Mouse (Mus musculus): ENCODE data around the gene Pla2g1b. TPM values are rescaled to one million over a fixed set of nuclear protein-coding genes. Genes with fewer than 3 reads are reported as not detected.

Gene Pla2g1b
- polyA plus RNA-seq, 1 experiment from 2014 or later, result 489 TPM

- TF ChIP-seq EP300 (optimal IDR thresholded peaks at IDR 0.05), result no peak
- peak; percentile 67 for TF ChIP-seq CTCF (IDR thresholded peaks at IDR 0.05; ENCODE audit: low read depth)
- DNase-seq (ENCODE audit: low spot score) (no peak), ATAC-seq (ENCODE audit: low FRiP score, low TSS enrichment) (no peak)
- peak overlapping the region; percentile 82; the same call in 1 of the 2 replicates for H3K9ac ChIP-seq (ENCODE audit: low read length)
- H3K9me3 ChIP-seq (ENCODE audit: control insufficient read depth, low read length), result no peaks in the 10 kb centered on the region
- H3K4me3 ChIP-seq (ENCODE audit: low read depth, low read length), result peak overlapping the region; percentile 75
- peak overlapping the region; percentile 98 for H3K4me2 ChIP-seq (replicated peaks; ENCODE audit: low read depth)
- WGBS, result 20% methylated on average over 14 of the region's 14 CpGs
- no peaks in the 10 kb centered on the region for H3K27me3 ChIP-seq (ENCODE audit: control insufficient read depth, insufficient read depth, low read length)
- H3K36me3 ChIP-seq (ENCODE audit: control insufficient read depth, insufficient read depth, low read length), result no peaks in the 10 kb centered on the region
- H3K4me1 ChIP-seq (replicated peaks; ENCODE audit: control insufficient read depth, insufficient read depth), result peaks cover 3% of the 10 kb centered on the region; the same call in 1 of the 2 replicates
- no peak overlapping the region for H3K27ac ChIP-seq (replicated peaks)
Measured at GRCm38 (mm10) chr5:115431061-115431897, 34.8 kb upstream of the Pla2g1b start.

- Histone ChIP-seq H3K27me3 (ENCODE audit: control insufficient read depth, insufficient read depth, low read length) (no peaks in the 10 kb centered on the region), H3K4me2 (replicated peaks; ENCODE audit: low read depth) (no peak overlapping the region), H3K36me3 (ENCODE audit: control insufficient read depth, insufficient read depth, low read length) (no peaks in the 10 kb centered on the region), H3K4me3 (ENCODE audit: low read depth, low read length) (no peak overlapping the region), H3K27ac (replicated peaks) (no peak overlapping the region), H3K9me3 (ENCODE audit: control insufficient read depth, low read length) (no peaks in the 10 kb centered on the region), H3K9ac (ENCODE audit: low read length) (no peak overlapping the region), H3K4me1 (replicated peaks; ENCODE audit: control insufficient read depth, insufficient read depth) (peaks cover 5% of the 10 kb centered on the region; the same call in 1 of the 2 replicates)
- DNase-seq (ENCODE audit: low spot score), result no peak
- 40% methylated on average over 7 of the region's 7 CpGs for WGBS
- TF ChIP-seq CTCF (IDR thresholded peaks at IDR 0.05; ENCODE audit: low read depth) (no peak), EP300 (optimal IDR thresholded peaks at IDR 0.05) (no peak)
- no peak for ATAC-seq (ENCODE audit: low FRiP score, low TSS enrichment)
Measured at GRCm38 (mm10) chr5:115431898-115432259, 34.2 kb upstream of the Pla2g1b start.

- H3K36me3 ChIP-seq (ENCODE audit: control insufficient read depth, insufficient read depth, low read length), result no peaks in the 10 kb centered on the region
Measured at GRCm38 (mm10) chr5:115432395-115432794, 33.7 kb upstream of the Pla2g1b start.

GRCm38 (mm10) chr5:115433191-115433590 is 32.9 kb upstream of the Pla2g1b start:
- H3K4me1 ChIP-seq (replicated peaks; ENCODE audit: control insufficient read depth, insufficient read depth), result peaks cover 6% of the 10 kb centered on the region; the same call in 1 of the 2 replicates
- DNase-seq (ENCODE audit: low spot score) (no peak), ATAC-seq (ENCODE audit: low FRiP score, low TSS enrichment) (no peak)
- H3K9ac ChIP-seq (ENCODE audit: low read length), result no peak overlapping the region
- H3K9me3 ChIP-seq (ENCODE audit: control insufficient read depth, low read length), result no peaks in the 10 kb centered on the region
- 78% methylated on average over 8 of the region's 8 CpGs for WGBS
- TF ChIP-seq CTCF (IDR thresholded peaks at IDR 0.05; ENCODE audit: low read depth), result no peak
- TF ChIP-seq EP300 (optimal IDR thresholded peaks at IDR 0.05), result no peak
- no peaks in the 10 kb centered on the region for H3K36me3 ChIP-seq (ENCODE audit: control insufficient read depth, insufficient read depth, low read length)
- H3K4me3 ChIP-seq (ENCODE audit: low read depth, low read length), result no peak overlapping the region
- no peak overlapping the region for H3K27ac ChIP-seq (replicated peaks)
- no peaks in the 10 kb centered on the region for H3K27me3 ChIP-seq (ENCODE audit: control insufficient read depth, insufficient read depth, low read length)
- H3K4me2 ChIP-seq (replicated peaks; ENCODE audit: low read depth), result no peak overlapping the region

More at GRCm38 (mm10) chr5:115432395-115432794, 33.7 kb upstream of the Pla2g1b start:
- no peak overlapping the region for H3K27ac ChIP-seq (replicated peaks)
- H3K27me3 ChIP-seq (ENCODE audit: control insufficient read depth, insufficient read depth, low read length), result no peaks in the 10 kb centered on the region
- H3K9ac ChIP-seq (ENCODE audit: low read length), result no peak overlapping the region
- TF ChIP-seq EP300 (optimal IDR thresholded peaks at IDR 0.05) (no peak), CTCF (IDR thresholded peaks at IDR 0.05; ENCODE audit: low read depth) (no peak)
- 68% methylated on average over 11 of the region's 11 CpGs for WGBS
- H3K4me3 ChIP-seq (ENCODE audit: low read depth, low read length), result no peak overlapping the region
- peaks cover 6% of the 10 kb centered on the region; the same call in 1 of the 2 replicates for H3K4me1 ChIP-seq (replicated peaks; ENCODE audit: control insufficient read depth, insufficient read depth)
- DNase-seq (ENCODE audit: low spot score) (no peak), ATAC-seq (ENCODE audit: low FRiP score, low TSS enrichment) (no peak)
- H3K9me3 ChIP-seq (ENCODE audit: control insufficient read depth, low read length), result no peaks in the 10 kb centered on the region
- no peak overlapping the region for H3K4me2 ChIP-seq (replicated peaks; ENCODE audit: low read depth)

- DNase-seq (ENCODE audit: low spot score) (no peak), ATAC-seq (ENCODE audit: low FRiP score, low TSS enrichment) (no peak)
- no peaks in the 10 kb centered on the region for H3K27me3 ChIP-seq (ENCODE audit: control insufficient read depth, insufficient read depth, low read length)
- no peak overlapping the region for H3K27ac ChIP-seq (replicated peaks)
- no peak overlapping the region for H3K9ac ChIP-seq (ENCODE audit: low read length)
- no peaks in the 10 kb centered on the region for H3K36me3 ChIP-seq (ENCODE audit: control insufficient read depth, insufficient read depth, low read length)
- no peak for TF ChIP-seq EP300 (optimal IDR thresholded peaks at IDR 0.05)
- TF ChIP-seq CTCF (IDR thresholded peaks at IDR 0.05; ENCODE audit: low read depth), result no peak
- H3K4me2 ChIP-seq (replicated peaks; ENCODE audit: low read depth), result no peak overlapping the region
- no peak overlapping the region for H3K4me3 ChIP-seq (ENCODE audit: low read depth, low read length)
- no peaks in the 10 kb centered on the region for H3K9me3 ChIP-seq (ENCODE audit: control insufficient read depth, low read length)
- 64% methylated on average over 11 of the region's 11 CpGs for WGBS
- peaks cover 6% of the 10 kb centered on the region; the same call in 1 of the 2 replicates for H3K4me1 ChIP-seq (replicated peaks; ENCODE audit: control insufficient read depth, insufficient read depth)
Measured at GRCm38 (mm10) chr5:115434280-115434852, 31.7 kb upstream of the Pla2g1b start.

Measured in stomach, postnatal 0 days (tissue).